ENCODE assay signal across 8 mouse cellular contexts in the genomic region with DNA sequence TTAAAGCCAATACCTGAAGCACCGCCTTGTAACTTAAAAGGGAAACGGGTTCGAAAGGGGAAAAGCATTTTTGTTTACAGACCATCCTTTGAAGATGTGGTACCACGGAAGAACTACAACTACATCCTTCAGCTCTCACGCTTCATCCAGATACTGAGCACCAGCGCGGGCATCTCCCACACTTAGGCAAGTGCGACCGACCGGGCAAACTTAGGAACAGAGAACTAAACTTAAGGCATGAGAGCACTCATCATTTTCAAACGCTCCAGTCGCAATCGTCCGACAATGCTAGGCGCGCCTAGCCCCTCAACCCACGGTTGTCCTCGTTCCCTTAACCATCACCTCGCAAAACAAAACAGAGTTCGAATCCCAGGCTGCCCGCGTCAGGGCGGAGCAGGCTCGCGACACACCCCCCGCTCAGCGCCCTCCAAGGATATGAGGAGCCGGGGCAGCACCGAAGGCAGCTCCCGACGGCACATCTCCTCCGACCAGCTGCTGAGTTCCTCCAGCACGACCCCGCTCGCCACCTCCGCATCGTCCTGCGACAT. TPM values are rescaled to one million over a fixed set of nuclear protein-coding genes. Genes with fewer than 3 reads are reported as not detected.
DNase-seq lines count a peak whose midpoint lies in the region; ATAC-seq and TF ChIP-seq lines count a peak whose summit lies in the region.

No protein-coding gene starts in this region.

- peak overlapping the region; percentile 73; the same call in 1 of the 2 replicates for H3K27ac ChIP-seq in kidney, embryonic 15.5 days
- no peak overlapping the region for H3K27ac ChIP-seq in cortical plate, adult 2 months (ENCODE audit: insufficient read depth, low read length)
- peak overlapping the region; percentile 87 for H3K27ac ChIP-seq in midbrain, embryonic 16.5 days (ENCODE audit: low read length)

- peak; percentile 50 for ATAC-seq in kidney, embryonic 15.5 days (replicated peaks; ENCODE audit: low FRiP score)
- ATAC-seq in inflammation-experienced regulatory T-cells, adult 6 months = peak; percentile 66
- ATAC-seq in midbrain, embryonic 16.5 days = peak; percentile 85

- intact Hi-C loops in left cerebral cortex, postnatal 25 days (cut with DNase I) = loop anchor here (2.0 kb wide), 1 partner anchor 65 kb away; the partner anchor contains the start of gene Scyl3
- intact Hi-C loops in left cerebral cortex, postnatal 10 days (cut with DNase I) = no loop called here

- peak overlapping the region; percentile 62 for H3K4me2 ChIP-seq in kidney, embryonic 15.5 days
- peak overlapping the region; percentile 90 for H3K4me2 ChIP-seq in midbrain, embryonic 16.5 days (ENCODE audit: low read length)

- H3K9me3 ChIP-seq in kidney, embryonic 15.5 days (replicated peaks) = no peaks in the 10 kb centered on the region
- H3K9me3 ChIP-seq in midbrain, embryonic 16.5 days (replicated peaks; ENCODE audit: control insufficient read depth, low read length, poor library complexity, severe bottlenecking) = no peaks in the 10 kb centered on the region

- peaks cover 10% of the 10 kb centered on the region for H3K4me1 ChIP-seq in kidney, embryonic 15.5 days
- H3K4me1 ChIP-seq in cortical plate, adult 2 months (ENCODE audit: control insufficient read depth, insufficient read depth, low read length) = no peaks in the 10 kb centered on the region
- peaks cover 9% of the 10 kb centered on the region for H3K4me1 ChIP-seq in midbrain, embryonic 16.5 days (ENCODE audit: control insufficient read depth, insufficient read depth, low read length)

- no peak for TF ChIP-seq CTCF in cortical plate, adult 2 months (IDR thresholded peaks at IDR 0.05; ENCODE audit: extremely low read depth, insufficient read depth, low read length)

- no peak for DNase-seq in kidney, adult 9 months
- no peak for DNase-seq in left cerebral cortex, postnatal 25 days (ENCODE audit: low spot score in 2 of 2)
- no peak for DNase-seq in left cerebral cortex, postnatal 10 days (ENCODE audit: extremely low spot score in 1 of 2, low spot score in 2 of 2)
- no peak for DNase-seq in adrenal gland, adult 2 months

- H3K9ac ChIP-seq in kidney, embryonic 15.5 days = peak overlapping the region; percentile 70
- H3K9ac ChIP-seq in midbrain, embryonic 16.5 days (ENCODE audit: low read depth, low read length) = peak overlapping the region; percentile 67

- no peak for TF ChIP-seq POLR2A in cortical plate, adult 2 months (IDR thresholded peaks at IDR 0.05; ENCODE audit: extremely low read depth, insufficient read depth, low read length)

- 0 out of 2 replicates have a peak, but pooled peaks cover 5% of the 10 kb centered on the region for H3K36me3 ChIP-seq in kidney, embryonic 15.5 days
- no peaks in the 10 kb centered on the region for H3K36me3 ChIP-seq in midbrain, embryonic 16.5 days (ENCODE audit: control insufficient read depth, insufficient read depth, low read length)

- 1% methylated on average over 38 of the region's 38 CpGs for WGBS in kidney, embryonic 15.5 days
- 2% methylated on average over 38 of the region's 38 CpGs for WGBS in midbrain, embryonic 16.5 days

- peak overlapping the region; percentile 74 for H3K4me3 ChIP-seq in kidney, embryonic 15.5 days (replicated peaks)
- peak overlapping the region; percentile 93 for H3K4me3 ChIP-seq in cortical plate, adult 2 months (ENCODE audit: insufficient read depth, low read length)
- H3K4me3 ChIP-seq in midbrain, embryonic 16.5 days (ENCODE audit: low read depth, low read length) = peak overlapping the region; percentile 82

- no peaks in the 10 kb centered on the region for H3K27me3 ChIP-seq in kidney, embryonic 15.5 days
- no peaks in the 10 kb centered on the region for H3K27me3 ChIP-seq in midbrain, embryonic 16.5 days (ENCODE audit: control insufficient read depth, insufficient read depth, low read depth, low read length)

RNA-seq across cellular contexts. Expression of gene BC055324, which starts 0.3 kb away (rescaled TPM):
- 27.7 and 29.2 TPM in 2 replicates for polyA plus RNA-seq in kidney, embryonic 15.5 days (2015; fragmentation: Nextera tagmentation; extraction: Ambion mirVana)
- 0.91 and 1.0 TPM in 2 replicates for polyA plus RNA-seq in cortical plate, adult 2 months (2012; rRNA removed)
- polyA plus RNA-seq in inflammation-experienced regulatory T-cells, adult 6 months (2017; shearing (Covaris generic)) = 10 to 100 TPM in 1 of 3 experiments, 1 to 10 TPM in 2; 3.7 to 15.1 (median 4.7) TPM
- polyA plus RNA-seq in midbrain, embryonic 16.5 days (2015; fragmentation: Nextera tagmentation; extraction: Ambion mirVana) = 4.0 and 5.0 TPM in 2 replicates
- 1 to 10 TPM; 1.1 to 1.4 TPM for total RNA-seq in left cerebral cortex, postnatal 25 days (2021)
- total RNA-seq in left cerebral cortex, postnatal 10 days (2021) = 1 to 10 TPM; 1.9 to 2.0 TPM
- 1 to 10 TPM; 1.6 to 1.8 TPM for total RNA-seq in adrenal gland, adult 2 months (2021)
- polyA plus RNA-seq in adrenal gland, adult 2 months (2012; rRNA removed) = 0.16 and 0.39 TPM in 2 replicates

RNA-seq across cellular contexts. Expression of gene Mettl18, which starts 0.4 kb away (rescaled TPM):
- 10.8 and 11.6 TPM in 2 replicates for polyA plus RNA-seq in kidney, embryonic 15.5 days (2015; fragmentation: Nextera tagmentation; extraction: Ambion mirVana)
- polyA plus RNA-seq in cortical plate, adult 2 months (2012; rRNA removed) = 3.7 and 4.3 TPM in 2 replicates
- polyA plus RNA-seq in inflammation-experienced regulatory T-cells, adult 6 months (2017; shearing (Covaris generic)) = 10 to 100 TPM; 14.3 to 26.6 (median 21.3) TPM
- polyA plus RNA-seq in midbrain, embryonic 16.5 days (2015; fragmentation: Nextera tagmentation; extraction: Ambion mirVana) = 7.7 and 8.3 TPM in 2 replicates
- 1 to 10 TPM; 5.4 to 6.1 TPM for total RNA-seq in left cerebral cortex, postnatal 25 days (2021)
- total RNA-seq in left cerebral cortex, postnatal 10 days (2021) = 1 to 10 TPM; 4.6 TPM
- 1 to 10 TPM; 3.9 to 4.6 TPM for total RNA-seq in adrenal gland, adult 2 months (2021)
- polyA plus RNA-seq in adrenal gland, adult 2 months (2012; rRNA removed) = 0.09 and 0.22 TPM in 2 replicates

RNA-seq across cellular contexts. Expression of gene Sele, which starts 53.8 kb away (rescaled TPM):
- 0.10 and 0.17 TPM in 2 replicates for polyA plus RNA-seq in kidney, embryonic 15.5 days (2015; fragmentation: Nextera tagmentation; extraction: Ambion mirVana)
- polyA plus RNA-seq in cortical plate, adult 2 months (2012; rRNA removed) = 0.06 TPM in 1 of 2 replicates, not detected in the other
- under 1 TPM in 1 of 3 experiments, not detected in 2; 0.19 TPM for polyA plus RNA-seq in inflammation-experienced regulatory T-cells, adult 6 months (2017; shearing (Covaris generic))
- polyA plus RNA-seq in midbrain, embryonic 16.5 days (2015; fragmentation: Nextera tagmentation; extraction: Ambion mirVana) = not detected in 2 replicates
- total RNA-seq in left cerebral cortex, postnatal 25 days (2021) = not detected
- under 1 TPM; 0.16 to 0.41 TPM for total RNA-seq in left cerebral cortex, postnatal 10 days (2021)
- 1 to 10 TPM; 3.7 to 5.1 TPM for total RNA-seq in adrenal gland, adult 2 months (2021)
- polyA plus RNA-seq in adrenal gland, adult 2 months (2012; rRNA removed) = 0.59 and 1.2 TPM in 2 replicates
